Mouse (Mus musculus) thymus, adult 2 months (tissue): ENCODE measurements around the gene Coq5. TPM values are rescaled to one million over a fixed set of nuclear protein-coding genes. Genes with fewer than 3 reads are reported as not detected.

Source experiments
- DNase-seq: peaks from one replicate; pipeline ENCODE4 v3.0.0; 2021
- H3K27ac ChIP-seq: fragments of 200-500 bp; 2 replicates; pipeline ENCODE4 v1.5.1; 2012; ENCODE audit warnings: low read length, control low read depth; ENCODE audit not compliant: control insufficient read depth, insufficient read depth
- H3K27me3 ChIP-seq: fragments of 200-500 bp; 2 replicates; pipeline ENCODE4 v1.6.1; 2012; ENCODE audit warnings: mild to moderate bottlenecking, low read length, moderate library complexity, mixed read lengths; ENCODE audit not compliant: control insufficient read depth, insufficient read depth
- H3K36me3 ChIP-seq: fragments of 200-500 bp; 2 replicates; pipeline ENCODE4 v1.6.1; 2012; ENCODE audit warnings: mild to moderate bottlenecking, low read length, moderate library complexity; ENCODE audit not compliant: control insufficient read depth, insufficient read depth
- H3K4me1 ChIP-seq: fragments of 200-500 bp; replicated peaks from 2 replicates; pipeline ENCODE4 v1.6.1; 2012; ENCODE audit warnings: low read length; ENCODE audit not compliant: control insufficient read depth, insufficient read depth
- H3K4me3 ChIP-seq: fragments of 200-500 bp; 2 replicates; pipeline ENCODE4 v1.5.1; 2012; ENCODE audit warnings: mild to moderate bottlenecking, low read length, control low read depth, moderate library complexity; ENCODE audit not compliant: control insufficient read depth, insufficient read depth
- CTCF ChIP-seq: fragments of 200-500 bp; IDR thresholded peaks from 2 replicates; pipeline ENCODE4 v1.5.1; 2012; ENCODE audit warnings: mild to moderate bottlenecking, control low read depth, low read length, moderate library complexity, borderline replicate concordance; ENCODE audit not compliant: control insufficient read depth, poor library complexity, insufficient read depth; ENCODE audit errors: extremely low read depth
- POLR2A ChIP-seq: fragments of 200-500 bp; IDR thresholded peaks from 2 replicates; pipeline ENCODE4 v1.6.1; 2012; ENCODE audit warnings: mild to moderate bottlenecking, low read length, control low read depth, moderate library complexity; ENCODE audit not compliant: control insufficient read depth, poor library complexity, insufficient read depth; ENCODE audit errors: extremely low read depth
- whole genome bisulfite sequencing: fragments of 180-500 bp; shearing (Covaris S2); methylation state at CpG from one replicate; pipeline ENCODE4 v1.1.7; 2018; 5-methylcytosine and 5-hydroxymethylcytosine counted together
- polyA plus RNA-seq: library from polyadenylated mRNA; depleted of rRNA; stranded (reverse); fragments of >200 nt; gene quantifications from 2 replicates; pipeline ENCODE4 v1.2.3, GENCODE M21; 2012

Coq5 gene
- polyA plus RNA-seq, 1 experiment, result 11.6 TPM

DNA sequence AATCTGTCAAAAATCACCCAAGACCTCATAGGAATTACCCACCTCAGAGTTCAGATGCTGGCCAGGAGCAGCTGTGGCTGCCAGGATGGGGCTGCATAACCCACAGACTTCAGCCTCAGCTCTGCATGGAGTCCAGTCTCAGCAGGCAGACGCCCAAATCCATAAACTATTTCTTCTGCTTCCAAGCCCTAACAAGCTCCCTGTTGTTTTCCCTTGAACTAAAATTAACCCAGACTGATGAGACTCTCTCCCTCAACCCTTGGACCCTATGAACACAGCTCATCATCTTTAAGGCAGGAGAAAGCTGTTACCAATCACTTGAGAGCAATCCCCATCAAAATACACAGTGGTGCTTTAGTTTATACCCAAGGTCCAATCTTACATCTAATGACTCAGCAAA, 24.0 kb upstream of the Coq5 start:
- Histone ChIP-seq H3K4me1 (no peaks in the 10 kb centered on the region), H3K36me3 (peaks cover 65% of the 10 kb centered on the region), H3K27me3 (no peaks in the 10 kb centered on the region), H3K27ac (no peak overlapping the region), H3K4me3 (no peak overlapping the region)
- no peak for DNase-seq
- TF ChIP-seq CTCF (no peak), POLR2A (no peak)
- WGBS, result 100% methylated on average over 1 of the region's 1 CpGs

DNA sequence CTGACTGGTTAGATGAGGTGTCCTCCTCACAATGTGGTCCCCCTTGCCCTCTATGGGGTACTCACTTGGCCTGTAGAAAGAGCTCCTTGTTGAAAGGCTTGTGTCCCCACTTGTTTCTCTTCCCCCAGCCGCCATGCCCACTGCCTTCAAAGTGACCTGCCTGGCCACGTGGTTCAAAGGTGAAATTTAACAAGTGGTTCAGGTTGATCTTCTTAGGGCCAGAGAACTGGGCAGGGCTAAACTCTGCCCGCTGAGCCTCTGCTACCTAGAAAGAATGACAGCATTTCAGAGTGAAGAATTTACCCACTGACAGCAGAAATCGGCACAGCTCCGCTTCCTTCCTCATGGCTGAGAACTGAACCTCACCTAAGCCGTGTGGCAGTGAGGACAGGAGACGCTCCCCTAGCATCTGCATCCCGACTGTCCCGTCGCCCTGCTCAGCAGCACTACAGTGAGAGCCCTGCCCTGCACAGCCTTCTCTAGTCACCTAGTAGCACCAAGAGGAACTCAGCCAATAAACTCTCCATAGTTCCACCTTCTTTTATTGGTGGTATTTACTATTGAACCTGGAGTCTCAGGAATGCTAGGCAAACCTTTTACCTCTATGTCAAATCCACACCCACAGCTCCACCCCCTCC, 22.4 kb upstream of the Coq5 start:
- peaks cover 52% of the 10 kb centered on the region for H3K36me3 ChIP-seq
- H3K27me3 ChIP-seq, result no peaks in the 10 kb centered on the region
- TF ChIP-seq CTCF (no peak), POLR2A (no peak)
- no peak overlapping the region for H3K4me3 ChIP-seq
- H3K27ac ChIP-seq, result no peak overlapping the region
- DNase-seq, result no peak
- no peaks in the 10 kb centered on the region for H3K4me1 ChIP-seq
- 96% methylated on average over 10 of the region's 10 CpGs for WGBS

GRCm38 (mm10) chr5:115260356-115260755, 19.1 kb upstream of the Coq5 start:
- Histone ChIP-seq H3K27me3 (no peaks in the 10 kb centered on the region), H3K27ac (no peak overlapping the region), H3K36me3 (peaks cover 53% of the 10 kb centered on the region), H3K4me3 (no peak overlapping the region), H3K4me1 (no peaks in the 10 kb centered on the region)
- DNase-seq, result no peak
- 95% methylated on average over 6 of the region's 6 CpGs for WGBS
- TF ChIP-seq POLR2A, result no peak
- TF ChIP-seq CTCF, result no peak

- DNase-seq, result no peak
- no peak overlapping the region for H3K27ac ChIP-seq
- no peak for TF ChIP-seq CTCF
- TF ChIP-seq POLR2A, result no peak
- H3K4me3 ChIP-seq, result no peak overlapping the region
- H3K4me1 ChIP-seq, result no peaks in the 10 kb centered on the region
- H3K27me3 ChIP-seq, result no peaks in the 10 kb centered on the region
- H3K36me3 ChIP-seq, result peaks cover 45% of the 10 kb centered on the region
- 97% methylated on average over 8 of the region's 8 CpGs for WGBS
Observed at GRCm38 (mm10) chr5:115261141-115261540, 18.3 kb upstream of the Coq5 start.

GRCm38 (mm10) chr5:115261880-115262279, 17.6 kb upstream of the Coq5 start:
- no peak for DNase-seq
- TF ChIP-seq CTCF (no peak), POLR2A (no peak)
- Histone ChIP-seq H3K27me3 (no peaks in the 10 kb centered on the region), H3K27ac (no peak overlapping the region), H3K4me3 (no peak overlapping the region), H3K4me1 (no peaks in the 10 kb centered on the region), H3K36me3 (peaks cover 38% of the 10 kb centered on the region)
- 91% methylated on average over 1 of the region's 1 CpGs for WGBS

- DNase-seq, result no peak
- Histone ChIP-seq H3K4me1 (no peaks in the 10 kb centered on the region), H3K36me3 (peaks cover 30% of the 10 kb centered on the region), H3K4me3 (no peak overlapping the region), H3K27ac (no peak overlapping the region), H3K27me3 (no peaks in the 10 kb centered on the region)
- TF ChIP-seq POLR2A (no peak), CTCF (no peak)
- WGBS, result 96% methylated on average over 14 of the region's 14 CpGs
Observed at GRCm38 (mm10) chr5:115262502-115263291, 16.8 kb upstream of the Coq5 start.
